Mouse (Mus musculus) ovary, adult 18-20 months (tissue): ENCODE results near the gene Lpin1.

Experiments
- DNase-seq: peaks from one replicate; pipeline ENCODE4 v3.0.0; 2022; ENCODE audit warnings: low spot score, mixed read lengths

Gene Lpin1

DNA sequence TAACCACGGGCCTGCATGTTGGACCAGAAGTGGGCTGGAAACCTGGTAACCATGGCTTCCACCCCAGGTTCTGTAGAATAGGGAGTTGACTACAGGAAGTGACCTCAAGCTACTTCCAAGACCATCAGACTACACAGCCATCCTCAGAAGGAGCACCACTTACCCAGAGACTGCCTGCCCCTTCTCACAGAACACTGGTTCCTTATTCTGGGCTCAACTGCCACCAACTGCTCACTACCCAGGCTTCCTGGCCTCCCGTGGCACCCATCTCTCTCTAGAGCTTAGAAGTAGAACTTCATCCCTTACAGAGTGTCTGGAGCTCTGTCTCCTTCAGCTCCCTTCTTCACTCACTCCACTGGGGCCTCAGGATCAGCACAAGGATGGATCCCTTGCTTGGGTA is at the start of gene Lpin1:
Lpin1 (minus strand) TSS at position 31 of the 400 bp plus-strand sequence.
- no peak for DNase-seq

DNA sequence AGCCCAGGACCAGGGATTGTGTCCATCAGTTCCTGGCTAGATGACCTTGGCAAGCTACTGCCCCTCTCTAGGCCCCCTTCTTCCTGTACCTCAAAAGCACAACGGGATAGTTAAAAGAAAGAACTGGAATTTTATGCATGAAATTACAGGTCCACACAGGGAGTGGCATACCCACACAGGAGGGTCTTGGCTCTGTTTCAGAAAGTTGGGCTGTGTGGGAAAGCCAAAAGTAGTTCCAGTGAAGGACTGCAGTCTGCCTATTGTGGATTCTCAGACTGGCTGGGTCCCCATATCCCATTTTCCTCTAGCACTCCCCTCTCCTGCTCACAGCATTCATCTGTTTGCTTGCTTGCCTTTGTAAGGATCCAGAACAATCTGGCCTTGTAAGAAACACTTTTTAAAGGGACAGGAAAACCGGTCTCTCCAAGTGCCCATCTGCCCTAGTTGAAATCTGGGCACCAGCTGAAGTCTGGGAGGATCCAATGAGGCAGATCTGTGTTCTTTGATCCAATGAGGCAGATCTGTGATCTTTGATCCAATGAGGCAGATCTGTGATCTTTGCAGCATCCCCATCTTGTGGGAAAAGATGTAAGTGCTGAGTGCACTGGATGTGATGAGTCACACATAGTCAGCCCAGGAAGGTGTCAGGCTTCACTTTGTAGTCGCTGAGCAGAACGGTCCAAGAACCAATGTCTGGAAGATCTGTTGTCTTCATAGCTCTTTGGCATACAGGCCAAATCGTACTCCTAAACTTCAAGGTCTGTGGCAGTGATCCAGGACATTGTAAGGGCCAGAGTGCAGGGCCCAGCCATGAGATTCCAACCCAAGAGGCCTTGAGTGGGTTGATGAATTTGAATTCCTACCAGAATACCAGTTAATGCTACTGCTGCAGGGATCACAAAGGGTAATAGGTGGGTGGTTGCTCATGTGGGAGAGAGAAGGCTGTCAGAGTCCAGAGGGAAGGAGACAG is 46.4 kb upstream of the Lpin1 start:
- DNase-seq: no peak

DNA sequence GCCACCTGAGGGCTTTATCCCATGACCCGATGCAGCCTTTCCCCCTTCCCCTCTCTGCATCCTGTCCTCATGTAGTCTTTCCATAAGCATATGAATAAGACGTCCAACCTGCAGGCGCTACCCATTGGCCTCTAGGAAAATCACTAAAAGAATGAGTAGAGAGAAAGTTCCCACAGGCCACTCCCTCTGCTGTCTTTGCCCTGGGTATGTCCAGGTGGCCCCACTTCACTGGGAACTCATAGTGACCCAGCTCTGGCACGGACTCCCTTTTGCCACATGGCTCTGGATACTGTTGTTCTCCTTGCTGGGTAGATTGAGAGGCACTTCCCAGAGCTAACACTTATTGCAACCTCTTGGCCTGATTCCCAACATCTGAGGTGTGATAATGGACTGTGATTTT is 44.8 kb upstream of the Lpin1 start:
- no peak for DNase-seq

DNA sequence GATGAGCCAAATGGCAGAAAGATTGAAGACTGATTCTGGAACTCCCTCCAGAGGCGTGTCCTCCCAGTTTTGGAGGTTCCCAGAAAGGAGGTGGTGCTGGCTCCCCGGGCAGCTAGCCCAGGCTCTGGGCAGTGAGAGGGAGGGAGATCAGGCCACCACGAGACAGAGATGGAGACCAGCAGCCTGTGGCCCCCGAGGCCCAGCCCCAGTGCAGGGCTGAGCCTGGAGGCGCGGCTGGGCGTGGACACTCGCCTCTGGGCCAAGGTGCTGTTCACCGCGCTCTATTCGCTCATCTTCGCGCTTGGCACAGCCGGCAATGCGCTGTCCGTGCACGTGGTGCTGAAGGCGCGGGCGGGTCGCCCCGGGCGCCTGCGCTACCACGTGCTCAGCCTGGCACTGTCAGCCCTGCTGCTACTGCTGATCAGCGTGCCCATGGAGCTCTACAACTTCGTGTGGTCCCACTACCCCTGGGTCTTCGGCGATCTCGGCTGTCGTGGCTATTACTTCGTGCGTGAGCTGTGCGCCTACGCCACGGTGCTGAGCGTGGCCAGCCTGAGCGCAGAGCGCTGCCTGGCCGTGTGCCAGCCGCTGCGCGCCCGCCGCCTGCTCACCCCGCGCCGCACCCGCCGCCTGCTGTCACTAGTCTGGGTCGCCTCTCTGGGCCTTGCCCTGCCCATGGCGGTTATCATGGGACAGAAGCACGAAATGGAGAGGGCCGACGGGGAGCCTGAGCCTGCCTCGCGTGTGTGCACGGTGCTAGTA is 42.7 kb upstream of the Lpin1 start, which contains the start of gene Ntsr2:
Ntsr2 (plus strand) TSS at position 51 of the 762 bp plus-strand sequence.
- peak; percentile 74 for DNase-seq

DNA sequence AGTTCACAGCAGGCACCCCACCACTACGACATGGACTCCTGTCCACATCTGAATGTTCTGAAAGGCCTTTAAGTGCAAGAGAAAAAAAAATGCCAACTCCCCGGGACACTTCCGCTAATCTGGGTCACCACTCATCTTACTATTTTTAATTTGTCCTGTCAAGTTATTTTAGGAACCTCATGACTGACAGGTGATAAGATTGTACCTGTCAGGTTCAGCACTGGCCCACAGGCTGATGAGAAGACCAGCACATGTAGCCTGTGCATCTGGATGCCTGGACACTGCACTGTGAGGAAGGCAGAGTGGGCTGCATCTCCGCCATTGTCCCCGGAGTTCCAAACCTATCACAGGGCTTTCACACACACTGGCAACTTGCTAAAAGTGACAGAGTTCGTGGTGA is 39.1 kb upstream of the Lpin1 start:
- DNase-seq: no peak

DNA sequence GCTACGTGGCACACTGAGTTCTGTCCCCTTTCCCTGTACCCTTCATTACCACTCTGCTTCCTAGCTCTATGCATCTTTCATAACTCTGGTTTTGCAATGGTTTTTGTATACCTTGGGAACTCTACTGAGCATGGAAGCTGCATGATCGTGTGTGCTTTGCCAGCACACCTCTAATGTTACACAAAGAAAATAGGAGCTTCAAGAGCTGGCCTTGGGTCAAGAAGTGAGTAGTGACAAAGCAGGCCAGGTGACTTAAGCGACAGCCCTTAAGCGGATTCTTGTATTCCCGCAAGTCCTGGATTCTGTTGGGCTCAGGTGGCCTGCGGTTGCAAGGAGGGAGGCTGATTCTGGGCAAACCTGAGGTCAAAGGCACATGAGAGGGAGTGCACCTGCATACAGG is 37.5 kb upstream of the Lpin1 start:
- no peak for DNase-seq

DNA sequence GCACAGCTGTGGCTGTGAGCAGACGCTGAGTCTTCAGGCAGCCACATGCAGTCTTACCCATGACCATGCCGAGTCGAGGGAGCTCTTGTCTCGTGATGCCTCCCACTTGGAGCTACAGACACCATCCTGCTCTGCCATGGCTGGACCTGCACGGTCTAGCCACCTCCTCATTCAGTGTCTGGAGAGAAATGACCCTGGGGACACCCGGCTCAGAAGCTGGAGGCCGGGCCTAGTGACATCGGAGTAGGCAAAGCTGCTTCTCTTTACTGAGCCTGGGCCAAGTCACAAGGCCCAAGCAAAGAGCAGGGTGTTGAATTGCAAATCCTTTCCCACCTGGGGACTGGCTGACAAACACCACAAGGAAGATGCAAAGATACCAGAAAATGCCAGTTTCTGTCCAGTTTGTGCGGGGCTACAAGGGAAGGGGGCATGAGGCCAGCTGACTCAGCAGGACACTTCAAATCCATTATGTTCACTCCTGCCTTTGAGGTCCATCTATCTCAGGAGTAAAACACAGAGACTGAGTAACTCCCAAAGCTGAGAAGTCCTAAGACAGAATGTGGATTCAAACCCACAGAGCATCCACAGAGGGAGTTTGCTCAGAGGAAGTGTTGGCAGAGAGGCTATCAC is 36.1 kb upstream of the Lpin1 start:
- no peak for DNase-seq

DNA sequence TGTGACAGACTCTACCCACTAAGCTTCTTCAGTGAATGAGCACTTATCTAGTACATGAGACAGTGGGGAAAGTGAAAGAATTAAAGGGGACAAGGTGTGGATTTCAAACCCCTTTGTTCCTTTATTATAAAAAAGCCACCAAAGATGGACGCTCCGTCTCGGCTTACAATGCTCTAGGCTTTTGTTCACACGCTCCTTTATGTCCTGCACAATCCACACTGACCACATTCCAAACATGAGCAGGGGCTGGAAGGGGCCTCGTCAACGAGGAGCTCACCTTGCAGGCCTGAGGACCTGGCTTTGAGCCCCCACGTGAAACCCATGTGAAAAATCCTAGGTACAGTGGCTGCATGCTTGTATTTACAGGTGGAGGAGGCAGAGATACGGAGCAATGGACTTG is 33.9 kb upstream of the Lpin1 start:
- no peak for DNase-seq

DNA sequence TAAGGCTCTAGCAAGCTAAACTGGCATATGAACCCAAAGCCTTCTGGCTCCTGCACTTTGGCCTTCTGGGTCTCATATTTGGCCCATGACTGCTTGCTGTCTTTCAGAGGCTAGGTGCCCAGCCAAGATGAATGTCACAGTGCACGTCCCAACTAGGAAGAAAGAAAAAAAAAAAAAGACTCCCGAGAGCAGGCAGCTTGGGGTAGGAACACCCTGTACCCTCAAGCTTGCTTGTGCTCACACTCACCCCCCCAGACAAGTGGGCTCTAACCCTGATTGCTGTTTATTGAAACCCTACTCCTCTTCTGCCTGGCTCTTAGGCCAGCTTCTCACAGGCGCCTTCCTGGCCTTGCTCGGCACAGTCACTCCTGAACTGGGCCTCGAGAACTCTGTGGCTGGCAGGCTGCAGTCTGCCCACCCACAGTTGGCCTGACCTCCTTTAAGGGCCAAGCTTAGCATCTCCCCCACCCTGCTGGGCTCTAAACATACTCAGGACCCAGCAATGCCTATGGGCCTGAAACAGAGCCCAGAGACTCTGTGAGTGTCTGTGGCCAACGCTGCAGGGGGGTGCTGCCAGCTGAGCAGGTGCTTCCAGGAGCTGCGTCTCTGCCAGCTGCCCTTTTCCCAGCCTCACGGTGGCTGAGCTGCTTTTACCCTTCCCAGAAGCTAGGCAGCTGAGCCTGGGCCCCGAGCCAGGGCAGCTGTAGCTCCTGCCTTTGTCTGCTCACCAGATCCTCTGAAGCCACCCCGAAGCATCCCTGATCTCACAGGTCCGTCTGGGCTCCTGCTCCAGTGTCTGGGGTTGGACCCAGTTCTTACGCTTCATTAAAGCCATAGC is 33.0 kb upstream of the Lpin1 start:
- no peak for DNase-seq

DNA sequence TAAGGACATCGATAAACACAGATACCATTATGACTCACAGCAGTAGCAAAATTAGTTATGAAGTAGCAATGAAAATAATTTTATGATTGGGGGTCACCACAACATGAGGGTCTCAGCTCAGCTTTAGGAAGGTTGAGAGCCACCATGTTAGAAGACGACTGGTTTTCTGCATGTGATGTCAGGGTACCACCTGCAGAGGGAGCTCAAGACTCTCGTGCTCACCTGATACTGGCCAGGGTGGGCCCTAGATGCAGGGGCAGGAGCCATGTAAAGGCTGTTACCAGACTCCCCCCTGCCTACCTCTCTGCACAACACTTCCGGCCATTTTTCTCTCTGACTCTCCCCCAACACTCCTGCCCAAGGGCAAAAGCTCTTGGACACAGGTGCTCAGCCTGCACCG is 31.2 kb upstream of the Lpin1 start:
- DNase-seq: no peak

DNA sequence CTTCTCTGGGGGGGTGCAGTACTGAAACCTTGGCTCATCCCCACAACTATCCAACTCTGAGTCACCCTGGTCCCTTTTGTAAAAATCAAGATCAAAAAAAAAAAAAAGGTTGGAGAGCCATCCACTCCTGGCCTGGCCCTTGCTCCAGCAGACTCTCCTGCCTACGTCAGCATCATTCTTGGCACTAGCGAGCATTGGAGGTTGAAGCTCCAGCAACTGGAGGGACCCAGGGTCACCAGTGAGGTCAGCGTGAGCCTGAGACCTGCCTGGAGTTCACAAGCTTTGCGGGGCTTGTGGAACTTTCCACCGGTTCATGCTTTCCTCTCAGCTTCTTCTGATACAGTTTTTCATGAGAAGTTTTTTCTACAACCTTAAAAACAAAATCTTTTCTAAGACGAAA is 29.3 kb upstream of the Lpin1 start:
- no peak for DNase-seq

DNA sequence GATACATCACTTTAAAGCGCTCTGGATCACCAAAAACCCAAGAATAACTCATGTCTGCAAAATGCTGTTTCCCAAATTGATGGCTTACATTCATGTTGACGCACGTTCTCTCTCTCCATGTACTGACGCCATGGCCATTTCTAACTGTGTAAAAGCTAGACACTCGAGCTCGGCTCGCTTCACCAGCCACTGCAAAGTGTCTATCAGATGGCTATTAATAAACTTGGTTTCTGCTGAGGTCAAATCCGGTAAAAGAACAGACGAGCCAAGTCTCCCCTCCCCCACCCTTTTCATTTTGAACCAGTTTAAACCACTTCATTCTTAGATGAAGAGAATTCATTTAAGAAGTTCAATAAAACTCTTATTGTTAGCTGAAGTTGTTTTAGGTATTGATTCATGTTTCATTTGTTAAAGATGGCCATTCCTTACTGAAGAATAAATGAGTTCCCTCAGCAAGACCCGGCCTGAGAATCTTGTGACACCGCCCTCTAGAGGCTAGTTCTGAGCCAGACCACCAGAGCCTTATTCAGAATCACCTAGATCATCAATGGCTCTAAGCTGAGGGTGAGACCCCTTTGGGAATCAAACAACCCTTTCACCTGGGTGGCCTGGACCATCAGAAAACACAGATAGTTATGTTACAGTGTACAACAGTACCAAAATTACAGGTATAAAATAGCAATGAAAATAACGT is 28.5 kb upstream of the Lpin1 start:
- no peak for DNase-seq

DNA sequence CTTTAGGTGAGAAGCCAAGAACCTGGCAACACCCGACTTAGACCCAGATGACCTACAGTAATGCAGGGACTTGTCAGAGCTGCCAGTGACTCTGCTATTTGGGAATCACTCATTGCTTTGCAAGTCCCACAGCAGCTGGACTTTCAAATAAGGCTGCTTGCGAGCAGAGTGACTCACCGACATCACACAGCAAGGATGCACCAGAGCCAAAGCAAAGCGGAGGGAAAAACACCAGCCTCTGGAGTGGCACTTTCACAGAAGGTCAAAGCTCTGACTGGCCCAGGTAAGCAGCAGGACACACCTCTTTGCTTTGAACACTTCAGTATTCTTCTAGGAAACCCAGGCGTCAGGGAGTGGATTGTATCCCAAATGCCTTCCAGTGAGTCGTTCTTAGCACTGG is 25.1 kb upstream of the Lpin1 start:
- no peak for DNase-seq

DNA sequence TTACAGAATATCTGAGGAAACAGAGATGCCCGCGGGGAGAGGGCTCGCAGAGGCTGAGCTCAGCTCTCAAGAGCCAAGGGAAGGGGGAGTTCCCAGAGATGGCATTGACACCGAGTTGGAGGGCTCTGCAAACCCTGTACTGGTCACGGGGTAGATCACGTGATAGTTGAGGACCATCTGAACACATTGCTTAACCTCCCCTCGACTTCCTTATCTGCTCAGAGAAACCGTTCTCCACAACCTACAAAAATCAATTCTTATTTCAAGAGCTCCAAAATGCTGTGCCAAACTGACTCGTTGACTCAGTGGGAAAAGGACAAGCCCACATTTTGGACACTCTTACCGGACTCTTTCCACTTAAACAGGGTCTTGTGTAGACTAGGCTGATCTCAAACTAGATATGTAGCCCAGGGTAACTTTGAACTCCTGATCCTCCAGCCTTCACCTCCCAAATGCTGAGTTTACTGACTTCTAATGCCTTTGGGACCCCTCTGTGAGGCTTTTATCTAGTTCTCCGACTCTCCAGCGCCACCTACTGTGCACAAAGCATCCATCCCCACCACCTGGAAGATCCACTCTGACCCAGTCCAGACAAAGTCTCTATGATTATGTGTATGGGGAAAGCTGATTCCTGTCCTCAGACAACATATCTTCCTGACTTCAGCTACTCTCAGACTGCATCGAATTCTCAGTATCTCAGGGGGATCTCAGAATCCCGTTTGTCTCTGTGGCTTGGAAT is 23.5 kb upstream of the Lpin1 start:
- no peak for DNase-seq

DNA sequence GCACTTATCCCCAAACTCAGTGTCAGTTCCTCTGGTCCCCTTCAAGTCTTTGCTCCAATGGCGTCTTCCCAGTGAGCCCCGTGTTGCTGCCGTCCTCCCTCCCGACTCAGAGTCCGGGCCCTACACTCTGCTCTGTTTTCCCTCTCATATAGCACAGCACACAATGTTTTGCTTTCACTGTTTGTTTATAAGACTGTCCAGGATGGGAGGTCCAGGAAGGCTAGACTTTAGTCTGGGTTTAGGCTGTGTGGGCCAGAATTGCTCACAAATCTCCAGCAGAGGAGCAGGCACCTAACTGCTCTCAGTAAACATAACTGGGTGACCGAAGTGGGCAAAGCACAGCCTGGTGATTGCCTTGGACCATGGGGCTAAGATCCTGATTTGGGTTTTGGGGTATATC is 22.5 kb upstream of the Lpin1 start:
- DNase-seq: no peak

DNA sequence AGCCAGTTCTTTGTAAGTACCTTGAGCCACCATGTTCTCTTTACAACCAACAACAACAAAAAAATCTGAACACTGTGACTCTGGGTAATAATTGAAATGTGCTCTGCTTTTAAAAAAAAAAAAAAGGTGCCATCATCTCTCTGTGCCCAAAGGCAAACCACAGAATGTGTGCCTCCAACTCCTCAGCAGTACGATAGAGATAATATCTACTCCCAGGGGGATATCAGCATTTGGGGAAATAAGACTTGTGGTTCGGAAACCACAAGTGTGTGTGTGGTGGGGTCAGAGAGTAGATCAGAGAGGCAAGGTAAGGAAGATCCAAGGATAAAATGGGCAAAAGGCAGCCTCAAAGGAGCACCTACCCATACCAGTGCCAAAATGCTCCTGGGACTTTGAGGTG is 20.7 kb upstream of the Lpin1 start:
- DNase-seq: no peak

DNA sequence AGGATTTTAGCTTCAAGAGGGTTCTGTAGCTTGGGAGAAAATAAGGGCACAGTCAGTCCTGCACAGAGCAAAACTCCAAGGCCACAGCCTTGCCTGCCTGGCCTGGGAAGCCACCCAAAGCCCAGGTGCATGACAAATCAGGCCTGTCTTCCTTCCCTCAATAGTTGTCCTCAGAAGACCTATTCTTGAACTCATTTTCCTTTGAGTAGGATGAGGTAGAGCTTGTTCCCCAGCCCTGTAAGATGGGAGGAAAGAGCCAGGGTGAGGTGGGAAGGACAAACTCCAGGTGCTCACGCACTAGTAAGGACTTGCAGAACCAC is 20.1 kb upstream of the Lpin1 start:
- no peak for DNase-seq

DNA sequence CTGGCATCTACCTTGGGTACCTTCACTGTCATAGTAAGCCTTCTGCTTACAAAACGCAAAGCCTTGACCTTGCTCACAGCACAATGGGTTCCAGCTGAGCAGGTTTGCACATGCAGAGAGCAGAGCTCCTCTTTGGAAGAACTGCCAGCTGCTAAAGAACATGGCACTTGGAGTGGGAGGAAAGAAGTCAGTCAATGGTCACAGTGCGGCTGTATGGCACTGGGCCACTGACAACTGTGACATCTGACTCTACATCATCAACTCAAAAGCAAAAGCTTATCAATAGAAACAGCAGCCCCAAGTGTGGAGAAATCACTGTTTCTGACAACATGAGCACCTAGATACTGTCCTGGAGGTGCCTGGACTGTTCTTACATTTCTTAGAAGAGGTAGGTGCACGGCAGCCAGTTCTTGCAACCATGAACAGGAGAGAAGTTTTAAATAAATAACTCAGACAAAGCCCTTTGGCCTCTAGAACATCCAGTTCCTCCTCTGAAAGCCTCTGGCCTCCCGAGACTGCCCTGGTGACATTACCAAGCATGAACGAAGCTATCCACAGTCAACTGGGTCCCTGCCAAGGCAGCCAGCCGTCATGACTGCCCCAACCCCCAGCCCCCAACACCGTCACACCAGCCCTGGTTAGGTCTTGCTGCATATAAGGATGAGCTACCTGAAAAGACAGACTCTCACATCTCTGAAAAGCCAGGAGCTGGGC is 19.5 kb upstream of the Lpin1 start:
- DNase-seq: no peak

DNA sequence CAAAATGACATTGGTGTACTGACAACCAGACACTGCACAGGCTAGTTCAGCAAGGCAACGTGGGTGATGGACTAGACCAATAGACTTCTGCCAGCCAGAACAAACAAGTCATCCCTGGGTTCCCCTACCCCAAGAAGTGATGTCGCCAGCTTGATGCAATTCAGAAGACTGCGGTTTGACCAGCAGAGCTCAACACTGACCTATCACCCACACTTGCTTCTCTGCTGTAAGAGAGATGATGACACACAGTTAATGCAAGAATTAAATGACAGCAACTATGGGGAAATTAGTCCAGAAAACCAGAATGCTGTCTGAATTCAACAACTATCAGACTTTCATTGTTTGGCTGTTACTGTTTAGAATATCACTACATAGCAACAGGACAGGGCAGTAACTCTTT is 9.5 kb upstream of the Lpin1 start:
- no peak for DNase-seq

DNA sequence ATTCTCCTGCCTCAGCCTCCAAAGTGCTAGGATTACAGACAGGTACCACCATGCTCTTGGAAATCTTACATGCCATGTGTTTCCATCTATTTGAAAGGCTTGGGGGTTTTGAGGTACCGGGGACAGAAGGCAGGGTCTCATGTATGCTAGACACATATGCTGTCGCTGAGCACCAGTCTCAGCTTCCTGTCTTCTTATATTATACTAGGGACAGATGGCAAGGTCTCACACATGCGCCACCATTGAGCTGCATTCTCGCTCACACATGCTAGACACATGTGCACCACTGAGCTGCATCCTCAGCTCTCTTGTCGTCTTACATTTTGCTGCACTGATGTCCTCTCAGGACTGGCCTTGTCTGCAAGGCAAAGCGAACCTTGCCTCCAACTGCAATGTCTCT is 8.7 kb upstream of the Lpin1 start:
- DNase-seq: no peak
